Mouse (Mus musculus): ENCODE results near the gene Cln6. TPM values are rescaled to one million over a fixed set of nuclear protein-coding genes. Genes with fewer than 3 reads are reported as not detected.
"Not testable (repeated sequence)": the region's sequence is repeated elsewhere in the genome, so short reads cannot be mapped to it uniquely, and the experiment has no call there.

Gene Cln6
- total RNA-seq (2021) = 10 to 100 TPM; 37.5 to 38.1 TPM
- long read RNA-seq, experiment 1, transcript Cln6-201 (7 exons, 2,142 nt) = major isoform, 9 of 16 reads
- long read RNA-seq, experiment 1, partial matches to known transcripts = 0 of 16 reads
- long read RNA-seq, experiment 1, other reads (novel, unspliced or antisense) = 7 of 16 reads
- long read RNA-seq, experiment 2, transcript Cln6-201 (7 exons, 2,142 nt) = major isoform, 17 of 25 reads
- long read RNA-seq, experiment 2, partial matches to known transcripts = 2 of 25 reads
- long read RNA-seq, experiment 2, other reads (novel, unspliced or antisense) = 6 of 25 reads

- peak; percentile 29 to 51 for DNase-seq (ENCODE audit: low spot score in 2 of 2)
Observed at GRCm38 (mm10) chr9:62838506-62839171, at the start of gene Cln6. Gene Cln6, plus strand, starts transcription at chr9:62838785.

DNA sequence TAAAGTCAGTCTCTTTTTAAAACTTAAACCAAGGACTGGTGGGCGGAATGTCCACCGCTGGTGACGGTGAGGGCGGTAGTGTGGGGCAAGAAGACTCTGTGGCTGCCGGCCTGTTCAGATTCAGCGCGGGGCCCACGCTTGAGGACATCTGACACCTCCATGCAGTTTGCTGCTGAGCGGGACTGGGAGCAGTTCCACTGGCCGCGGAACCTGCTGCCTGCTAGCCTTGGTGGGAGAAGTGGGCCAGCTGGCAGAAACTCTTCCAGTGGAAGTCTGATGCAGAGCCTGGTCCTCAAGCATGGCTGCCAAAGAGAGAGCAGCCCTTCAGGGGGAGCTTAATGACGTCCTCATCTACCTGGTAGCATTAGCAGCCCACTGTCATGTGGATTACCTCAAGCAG is 48.7 kb upstream of the Cln6 start:
- no peak for DNase-seq (ENCODE audit: low spot score in 2 of 2)

DNA sequence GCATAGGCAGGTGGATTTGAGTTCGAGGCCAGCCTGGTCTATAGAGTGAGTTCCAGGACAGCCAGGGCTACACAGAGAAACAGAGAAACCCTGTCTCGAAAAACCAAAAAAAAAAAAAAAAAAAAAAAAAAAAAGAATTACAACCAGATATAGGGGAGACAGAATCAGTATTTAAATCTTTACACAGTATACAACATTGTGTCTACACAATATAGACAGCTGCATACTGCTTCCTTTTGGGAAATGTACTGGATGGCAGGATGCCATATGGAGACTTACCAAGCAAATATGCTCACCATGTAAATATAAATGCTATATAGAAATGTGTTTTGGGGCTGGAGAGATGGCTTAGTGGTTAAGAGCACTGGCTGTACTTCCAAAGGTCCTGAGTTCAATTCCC is 39.4 kb upstream of the Cln6 start:
- DNase-seq (ENCODE audit: low spot score in 2 of 2) = not testable (repeated sequence)

DNA sequence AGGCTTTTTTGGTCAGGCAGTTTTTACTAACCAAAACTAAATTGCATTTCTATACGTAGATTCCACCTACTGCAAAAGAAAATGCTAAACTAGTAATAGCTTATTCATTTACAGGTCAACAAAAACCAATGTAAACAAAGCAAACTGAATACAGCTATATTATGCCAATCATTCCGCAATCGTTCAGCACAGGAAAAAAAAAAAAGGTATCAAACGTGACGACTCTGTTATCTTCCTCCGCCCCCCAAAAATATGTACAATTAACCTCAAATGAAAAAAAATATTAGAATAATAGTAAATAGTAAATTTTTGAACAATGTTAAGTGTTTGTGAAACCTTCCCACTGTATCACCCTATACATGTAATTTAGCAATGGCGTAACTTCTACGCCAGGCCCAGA is 28.5 kb upstream of the Cln6 start:
- DNase-seq (ENCODE audit: low spot score in 2 of 2) = no peak

DNA sequence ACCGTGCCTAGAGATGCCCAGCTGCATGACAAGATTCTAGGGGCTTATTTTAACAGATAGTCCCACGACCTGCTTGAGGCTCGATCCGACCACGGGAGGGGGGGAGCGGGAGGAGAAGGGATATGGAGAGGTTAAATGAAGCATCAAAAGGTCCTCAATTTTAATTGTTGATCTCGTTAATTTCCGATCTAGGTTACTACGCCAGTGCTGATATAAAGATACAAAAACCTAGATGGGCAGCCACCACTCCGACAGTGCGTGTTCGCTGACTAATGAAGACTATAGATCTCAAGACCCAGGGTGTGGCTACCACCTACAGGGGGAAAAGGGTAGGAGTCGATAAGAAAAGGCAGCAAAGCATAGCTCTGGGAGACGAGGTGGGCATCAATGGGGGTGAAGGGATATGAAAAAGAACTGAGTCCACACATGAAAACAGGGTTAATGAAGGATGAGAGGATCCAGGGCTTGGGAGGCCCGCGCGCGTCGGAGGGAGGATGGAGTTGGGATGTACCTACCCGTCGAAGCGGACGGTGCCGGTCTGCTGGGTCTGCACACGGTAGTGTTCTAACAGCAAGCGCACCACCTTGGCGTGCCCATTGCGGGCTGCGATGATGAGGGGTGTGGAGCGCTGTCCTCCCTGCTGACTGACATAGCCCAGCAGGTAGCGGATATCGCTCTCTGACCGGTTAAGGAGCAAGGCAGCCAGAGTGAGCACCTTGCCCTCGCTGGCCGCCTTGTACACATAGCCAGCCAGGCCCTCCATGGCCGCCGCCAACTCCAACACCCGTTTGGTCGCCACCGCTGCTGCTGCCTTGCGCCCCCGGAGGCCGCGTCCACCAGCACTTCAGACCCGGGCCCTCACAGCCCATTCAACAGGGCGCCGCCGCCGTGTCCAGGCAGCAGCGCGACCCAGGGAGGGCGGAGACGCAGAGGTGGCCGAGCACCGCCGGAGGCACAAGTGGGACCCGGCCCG is 27.8 kb upstream of the Cln6 start:
- no peak for DNase-seq (ENCODE audit: low spot score in 2 of 2)

GRCm38 (mm10) chr9:62811516-62812121 is 27.0 kb upstream of the Cln6 start, which contains the start of gene Fem1b:
Gene Fem1b, minus strand, starts transcription at chr9:62811934.
- peak; percentile 70 to 82 for DNase-seq (ENCODE audit: low spot score in 2 of 2)

- DNase-seq (ENCODE audit: low spot score in 2 of 2) = no peak
Observed at GRCm38 (mm10) chr9:62812216-62813049, 26.2 kb upstream of the Cln6 start.

- DNase-seq (ENCODE audit: low spot score in 2 of 2) = no peak
Observed at GRCm38 (mm10) chr9:62814751-62815150, 23.8 kb upstream of the Cln6 start.

DNA sequence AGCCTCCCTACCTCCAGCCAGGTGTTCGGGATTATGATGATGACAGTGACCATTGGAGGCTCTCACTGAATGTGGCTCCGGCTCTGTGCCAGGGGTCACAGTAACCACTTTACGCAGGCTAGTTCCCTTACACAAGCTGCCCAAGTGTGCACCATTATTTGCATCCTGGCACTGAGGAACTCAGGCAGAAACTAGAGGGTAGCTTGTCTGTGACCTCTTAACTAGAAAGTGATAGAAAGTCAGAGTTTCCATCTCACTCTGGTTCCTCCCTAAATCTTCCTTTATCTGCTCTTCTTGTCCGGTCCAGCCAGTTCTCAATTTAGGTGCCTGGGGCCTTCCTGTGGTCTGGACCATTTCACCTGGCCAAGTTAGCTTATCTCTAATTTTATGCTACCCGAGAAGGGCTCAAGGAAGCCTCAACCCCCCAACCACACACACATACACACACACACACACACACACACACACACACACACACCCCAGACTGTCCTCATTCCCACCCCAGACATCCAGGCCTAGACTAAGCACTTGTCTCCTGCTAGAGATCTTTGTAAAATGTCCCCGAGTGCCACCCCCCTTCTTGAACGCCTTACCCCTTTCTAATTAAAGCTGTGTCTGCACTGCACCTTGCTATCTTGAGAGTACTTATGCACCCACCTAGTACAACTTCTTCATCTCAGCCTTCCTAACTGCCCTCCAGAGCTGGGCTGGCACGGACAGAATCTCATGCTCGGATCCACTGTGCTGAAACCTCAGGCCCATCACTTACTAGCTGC is 22.1 kb upstream of the Cln6 start:
- DNase-seq (ENCODE audit: low spot score in 2 of 2) = no peak

DNA sequence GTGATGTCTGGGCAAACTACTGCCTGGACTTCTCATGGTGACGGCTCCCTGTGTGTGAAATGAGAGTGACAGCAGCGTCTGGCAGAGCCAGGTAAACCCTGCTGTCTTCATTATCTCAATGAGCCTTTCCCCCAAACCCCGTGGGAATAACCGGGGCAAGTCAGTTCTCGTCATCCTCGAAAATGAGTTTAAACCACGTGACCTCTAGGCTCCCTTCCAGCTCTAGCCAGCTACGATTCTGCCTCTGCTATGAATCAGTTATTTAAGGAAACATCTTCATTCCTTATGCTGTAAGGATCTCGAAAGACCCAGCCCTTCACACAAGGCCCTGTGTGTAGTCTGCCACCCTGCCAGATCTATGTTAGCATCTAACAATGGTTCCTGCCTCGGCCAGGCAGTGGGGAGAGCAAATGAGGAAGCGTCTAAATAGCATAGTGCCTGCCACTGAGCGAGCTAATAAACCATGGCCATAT is 21.4 kb upstream of the Cln6 start:
- DNase-seq (ENCODE audit: low spot score in 2 of 2) = no peak

- DNase-seq (ENCODE audit: low spot score in 2 of 2) = no peak
Observed at GRCm38 (mm10) chr9:62817828-62818614, 20.6 kb upstream of the Cln6 start.

- DNase-seq (ENCODE audit: low spot score in 2 of 2) = no peak
Observed at GRCm38 (mm10) chr9:62819494-62819893, 19.1 kb upstream of the Cln6 start.

- DNase-seq (ENCODE audit: low spot score in 2 of 2) = not testable (repeated sequence)
Observed at GRCm38 (mm10) chr9:62819910-62820309, 18.7 kb upstream of the Cln6 start.

- no peak for DNase-seq (ENCODE audit: low spot score in 2 of 2)
Observed at GRCm38 (mm10) chr9:62820829-62821228, 17.8 kb upstream of the Cln6 start.

DNA sequence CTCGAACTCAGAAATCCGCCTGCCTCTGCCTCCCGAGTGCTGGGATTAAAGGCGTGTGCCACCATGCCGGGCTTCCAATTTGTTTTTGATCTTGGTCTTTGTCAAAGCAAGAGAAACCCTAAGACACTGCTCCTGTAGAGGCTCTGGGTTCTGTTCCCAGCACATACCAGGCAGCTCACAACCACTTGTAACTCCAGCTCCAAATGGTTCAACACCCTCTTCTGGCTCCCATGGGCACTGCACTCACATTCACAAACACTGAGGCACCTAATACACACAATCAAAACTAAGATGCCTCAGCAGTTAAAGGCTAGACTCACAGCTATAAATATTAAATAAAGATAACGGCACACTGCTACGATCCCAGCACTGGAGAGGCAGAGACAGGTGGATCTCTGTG is 16.8 kb upstream of the Cln6 start:
- no peak for DNase-seq (ENCODE audit: low spot score in 2 of 2)

GRCm38 (mm10) chr9:62825791-62826393 is 12.7 kb upstream of the Cln6 start:
- DNase-seq (ENCODE audit: low spot score in 2 of 2) = no peak

GRCm38 (mm10) chr9:62826456-62826855 is 12.1 kb upstream of the Cln6 start:
- DNase-seq (ENCODE audit: low spot score in 2 of 2) = no peak
